ENCODE assay signal across 14 mouse cellular contexts in the genomic region with DNA sequence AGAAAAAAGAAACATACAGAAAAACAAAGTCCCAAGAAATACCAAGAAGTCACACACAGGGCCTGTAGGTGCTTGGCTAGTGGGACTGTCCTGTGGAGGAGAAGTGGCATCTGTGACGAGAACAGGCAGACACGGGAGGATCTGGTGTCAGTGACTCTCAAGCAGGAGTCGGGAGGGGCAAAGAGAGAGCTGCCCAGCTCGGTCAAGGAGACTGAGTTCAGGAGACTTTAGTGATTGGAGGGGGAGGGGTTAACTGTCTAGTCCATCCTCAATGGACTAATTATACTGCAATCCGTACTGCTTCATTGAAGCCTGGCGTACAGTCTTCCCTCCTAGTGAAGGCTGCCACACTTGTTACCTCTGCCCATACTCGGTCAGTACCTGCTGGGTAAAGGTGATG.
"Had no signal": no experiment of that assay in that cellular context is flagged by ENCODE, and none has a peak within 500 bp of the region (broad histone marks: within the 10 kb centered on the region; RNA-seq: fewer than 3 reads in every experiment).

No protein-coding gene starts in this region.

- H3K27me3 ChIP-seq: liver, embryonic 13.5 days had no signal

- H3K27ac ChIP-seq: left cerebral cortex, adult 2 months; liver, embryonic 13.5 days had no signal

- H3K4me1 ChIP-seq: liver, embryonic 13.5 days had no signal

- H3K9me3 ChIP-seq: liver, embryonic 13.5 days had no signal

- DNase-seq: kidney, adult 8-10 months; kidney, postnatal 14 days; layer of hippocampus, postnatal 36 days; liver, embryonic 13.5 days; lung, adult 2 months; lung, postnatal 14 days; lung, postnatal 4 days; thymus, adult 18-20 months; thymus, postnatal 36 days had no signal

- H3K9ac ChIP-seq: liver, embryonic 13.5 days had no signal

- ATAC-seq: intestine, embryonic 16.5 days; midbrain, embryonic 16.5 days had no signal

- H3K4me3 ChIP-seq: left cerebral cortex, adult 2 months; liver, embryonic 13.5 days; myocyte had no signal

- H3K4me2 ChIP-seq: liver, embryonic 13.5 days; midbrain, embryonic 11.5 days had no signal

- H3K36me3 ChIP-seq: liver, embryonic 13.5 days had no signal
